Mouse (Mus musculus) small intestine, adult 2 months (tissue): ENCODE measurements at regions not wholly inside any gene's neighbourhood (a gene's known extent, or its start where the extent isn't known, plus 50 kb on each side); places are given as distances from the start of the nearest gene placed in this dataset.

ENCODE experiments used
- CTCF ChIP-seq: fragments of 200-500 bp; IDR thresholded peaks from 2 replicates; pipeline ENCODE4 v1.5.1; 2012; ENCODE audit warnings: low read depth, mild to moderate bottlenecking, control low read depth, inconsistent platforms, low read length, moderate library complexity, mixed read lengths; ENCODE audit not compliant: insufficient replicate concordance, insufficient read length; ENCODE audit errors: extremely low read depth
- POLR2A ChIP-seq: fragments of 200-500 bp; IDR thresholded peaks from 2 replicates; pipeline ENCODE4 v1.6.1; 2012; ENCODE audit warnings: low read depth, mild to moderate bottlenecking, control low read depth, inconsistent platforms, low read length, moderate library complexity

DNA sequence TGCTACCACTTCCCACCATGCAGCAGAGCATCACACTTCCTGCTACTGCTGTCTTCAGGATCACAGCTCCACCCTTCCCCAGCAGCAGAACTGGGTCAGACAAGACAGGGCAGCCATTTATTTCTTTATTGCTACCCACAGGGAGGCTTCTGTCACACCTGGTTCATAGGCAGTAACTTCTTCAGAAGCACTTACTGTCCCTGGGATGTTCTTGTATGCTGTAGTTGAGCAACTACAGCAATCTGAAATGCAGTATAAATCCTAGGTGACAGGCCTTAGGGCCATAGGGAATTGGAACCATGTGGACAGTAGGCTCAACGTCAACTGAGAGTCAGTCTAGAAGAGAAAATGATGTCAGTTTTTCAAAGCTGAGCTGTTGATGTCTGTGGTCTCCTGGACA lies 179.5 kb upstream of the Mast4 start:
- TF ChIP-seq CTCF (no peak), POLR2A (no peak)
